Mouse (Mus musculus): ENCODE data around the gene Zfp574.

Gene Zfp574

DNA sequence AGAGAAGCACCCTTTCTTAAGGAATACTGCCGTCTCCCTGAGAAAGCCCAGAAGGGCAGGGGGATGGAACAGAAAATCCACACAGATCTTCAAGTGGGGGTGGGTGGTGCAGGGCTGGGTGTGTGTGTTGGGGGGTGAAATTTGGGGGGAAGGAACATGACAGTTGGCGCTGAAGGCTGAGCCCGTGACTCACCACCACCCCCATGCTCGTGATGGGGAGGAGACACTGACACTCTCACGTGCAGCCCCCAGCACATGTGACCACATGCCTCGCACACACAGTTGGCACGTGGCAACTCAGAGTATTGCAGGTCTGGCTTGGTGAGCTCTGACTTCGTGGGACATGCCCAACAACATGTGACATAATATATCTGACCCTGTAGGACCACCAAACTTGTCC lies 1.6 kb downstream of the Zfp574 start:
- DNase-seq (ENCODE audit: low spot score) = no peak

- no peak for DNase-seq (ENCODE audit: low spot score)
These were observed 3.9 kb downstream of the Zfp574 start for GRCm38 (mm10) chr7:25076296-25076662.

DNA sequence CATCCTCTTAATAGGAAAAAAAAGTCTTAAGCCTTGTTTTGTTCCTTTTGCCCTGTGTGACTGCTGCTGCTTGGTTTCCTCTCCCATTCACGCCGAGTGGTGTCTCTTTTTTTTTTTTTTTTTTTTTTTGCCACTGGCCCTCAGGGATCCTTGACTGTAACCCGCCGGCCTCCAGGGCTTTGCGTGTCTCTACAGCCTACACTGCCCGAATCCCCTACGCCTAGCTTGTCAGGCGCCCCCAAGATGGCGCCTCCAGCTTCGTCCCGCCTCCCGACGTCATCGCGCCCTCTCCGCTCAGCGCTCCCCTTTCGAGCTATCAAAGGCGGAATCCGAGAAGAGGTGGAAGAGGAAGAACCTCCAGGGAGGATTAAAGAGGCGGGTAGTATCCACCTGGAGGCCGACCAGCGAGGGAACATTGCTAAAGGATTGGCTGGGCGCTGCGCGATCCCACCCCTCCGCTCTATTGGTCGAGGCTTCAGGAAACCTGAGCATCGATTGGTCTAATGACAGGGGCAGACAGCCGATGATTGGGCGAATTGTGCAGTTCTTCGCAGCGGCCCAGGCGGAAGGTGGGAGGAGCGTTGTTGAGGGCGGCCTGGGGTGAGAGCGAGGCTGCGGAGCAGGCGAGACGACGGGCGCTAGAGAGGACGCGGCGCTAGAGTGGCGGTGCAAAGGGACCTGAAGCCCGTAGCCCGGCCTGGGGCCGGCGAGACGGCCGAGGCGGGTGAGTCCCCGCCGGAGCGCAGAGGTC lies 4.5 kb downstream of the Zfp574 start:
- DNase-seq (ENCODE audit: low spot score) = peak; percentile 99

DNA sequence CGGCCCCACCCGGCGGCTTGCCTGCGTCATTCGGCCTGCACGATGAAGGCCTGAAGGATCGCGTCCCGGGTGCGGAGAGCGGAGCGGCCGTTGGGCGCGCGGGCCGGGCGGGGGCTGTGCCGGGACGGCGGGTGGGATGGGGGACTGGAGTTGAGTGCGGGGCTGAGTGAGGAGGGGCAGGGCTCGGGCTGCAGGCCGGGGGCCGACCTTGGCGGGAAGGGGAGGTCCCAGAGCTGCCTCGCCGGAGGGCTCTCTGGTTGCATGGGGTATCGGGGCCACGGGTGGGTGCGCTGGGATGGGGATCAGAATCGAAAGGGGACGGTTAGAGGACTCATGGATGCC lies 5.0 kb downstream of the Zfp574 start:
- no peak for DNase-seq (ENCODE audit: low spot score)

GRCm38 (mm10) chr7:25079496-25080026 lies 7.2 kb downstream of the Zfp574 start:
- no peak for DNase-seq (ENCODE audit: low spot score)

DNA sequence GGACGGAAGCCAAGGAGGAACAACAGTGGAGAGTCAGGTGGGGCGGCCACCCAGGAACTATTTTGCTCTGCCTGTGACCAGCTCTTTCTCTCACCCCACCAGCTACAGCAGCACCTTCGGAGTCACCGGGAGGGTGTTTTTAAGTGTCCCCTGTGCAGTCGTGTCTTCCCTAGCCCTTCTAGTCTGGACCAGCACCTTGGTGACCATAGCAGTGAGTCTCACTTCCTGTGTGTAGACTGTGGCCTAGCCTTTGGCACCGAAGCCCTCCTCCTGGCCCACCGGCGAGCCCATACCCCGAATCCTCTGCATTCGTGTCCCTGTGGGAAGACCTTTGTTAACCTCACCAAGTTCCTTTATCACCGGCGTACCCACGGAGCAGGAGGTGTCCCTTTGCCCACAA lies 8.1 kb downstream of the Zfp574 start:
- no peak for DNase-seq (ENCODE audit: low spot score)

GRCm38 (mm10) chr7:25082510-25082909 lies 10.1 kb downstream of the Zfp574 start:
- peak; percentile 69 for DNase-seq (ENCODE audit: low spot score)

- no peak for DNase-seq (ENCODE audit: low spot score)
These were observed 12.3 kb downstream of the Zfp574 start for GRCm38 (mm10) chr7:25084621-25085020.

GRCm38 (mm10) chr7:25086656-25087055 lies 14.3 kb downstream of the Zfp574 start:
- no peak for DNase-seq (ENCODE audit: low spot score)

- DNase-seq (ENCODE audit: low spot score) = peak; percentile 10
These were observed 15.0 kb downstream of the Zfp574 start for GRCm38 (mm10) chr7:25087256-25087912.

DNA sequence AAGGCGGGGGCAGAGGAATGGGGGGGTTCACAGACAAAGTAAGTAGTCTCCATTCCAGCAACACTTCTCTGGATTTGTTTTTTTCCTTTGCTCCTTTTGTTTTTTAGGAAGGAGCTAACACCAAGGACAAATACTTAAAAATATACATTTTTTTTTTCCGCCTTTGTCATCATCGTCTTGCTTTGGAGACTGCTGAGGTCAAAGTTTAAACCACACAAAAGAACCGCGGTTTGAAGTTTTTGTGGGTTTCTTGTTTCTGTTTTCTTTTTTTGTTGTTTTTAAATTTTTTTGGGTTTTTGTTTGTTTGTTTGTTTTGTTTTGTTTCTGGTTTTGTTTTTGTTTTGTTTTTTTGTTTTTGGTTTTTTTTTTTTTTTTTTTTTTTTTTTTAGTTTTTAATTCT lies 15.6 kb downstream of the Zfp574 start:
- DNase-seq (ENCODE audit: low spot score) = peak; percentile 57

DNA sequence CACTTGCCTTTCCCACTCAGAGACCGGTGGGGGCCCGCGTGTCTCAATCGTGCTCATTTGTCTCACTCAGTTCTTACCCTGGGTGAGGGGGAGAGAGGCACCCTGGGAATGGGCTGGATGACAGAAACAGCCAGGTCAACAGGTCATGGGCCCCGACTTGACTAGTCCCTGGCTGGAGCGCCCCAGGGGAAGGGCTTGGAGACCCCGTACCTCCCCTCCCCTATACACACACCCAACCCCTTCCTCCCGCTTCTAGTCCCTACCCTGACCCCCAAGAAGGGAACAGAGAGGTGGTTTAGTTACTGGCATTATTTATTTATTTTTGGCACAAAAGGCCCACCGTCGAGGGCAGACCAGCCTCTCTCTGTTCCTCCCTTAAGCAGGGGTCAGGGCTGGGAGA lies 16.2 kb downstream of the Zfp574 start:
- DNase-seq (ENCODE audit: low spot score) = peak; percentile 15

DNA sequence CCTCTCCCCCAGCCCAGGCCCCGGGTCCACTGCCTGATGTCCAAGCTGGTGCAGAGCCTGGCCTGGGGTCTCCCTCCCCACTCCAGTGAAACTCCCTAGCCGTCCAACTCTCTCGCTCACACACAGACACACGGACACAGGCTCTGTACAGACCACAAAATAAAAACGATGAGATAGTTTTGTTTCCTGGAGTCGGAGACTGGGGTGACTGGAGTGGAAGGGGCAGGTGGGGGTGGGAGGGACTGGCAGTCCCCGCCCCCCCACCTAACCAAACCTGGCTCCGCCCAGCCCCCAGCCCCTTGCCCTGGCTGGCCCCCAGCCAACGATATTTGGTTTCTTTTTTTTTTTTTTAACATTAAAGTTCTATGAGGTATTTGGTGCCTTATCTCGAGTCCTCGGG lies 16.6 kb downstream of the Zfp574 start:
- DNase-seq (ENCODE audit: low spot score) = no peak

GRCm38 (mm10) chr7:25089875-25090274 lies 17.5 kb downstream of the Zfp574 start:
- no peak for DNase-seq (ENCODE audit: low spot score)

DNA sequence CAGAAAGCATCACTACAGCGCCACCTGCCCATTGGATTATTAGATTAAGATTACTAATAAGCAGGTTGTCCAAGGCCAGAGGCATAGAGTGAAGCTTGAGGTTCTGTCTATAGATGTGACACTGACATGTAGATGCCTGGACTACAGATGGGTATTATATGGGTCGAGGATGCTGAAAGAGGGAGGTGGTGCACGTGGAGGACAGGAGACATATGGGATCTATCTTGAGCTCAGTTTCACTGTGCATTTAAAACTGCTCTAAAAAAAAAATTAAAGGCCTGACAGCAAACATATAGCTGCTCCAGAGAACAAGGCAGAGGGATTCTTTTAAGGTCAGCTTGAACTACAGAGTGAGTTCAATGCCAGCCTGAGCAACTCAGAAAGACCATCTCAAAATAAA lies 25.8 kb downstream of the Zfp574 start:
- DNase-seq (ENCODE audit: low spot score) = no peak

GRCm38 (mm10) chr7:25099581-25099980 lies 27.2 kb downstream of the Zfp574 start:
- DNase-seq (ENCODE audit: low spot score) = no peak

DNA sequence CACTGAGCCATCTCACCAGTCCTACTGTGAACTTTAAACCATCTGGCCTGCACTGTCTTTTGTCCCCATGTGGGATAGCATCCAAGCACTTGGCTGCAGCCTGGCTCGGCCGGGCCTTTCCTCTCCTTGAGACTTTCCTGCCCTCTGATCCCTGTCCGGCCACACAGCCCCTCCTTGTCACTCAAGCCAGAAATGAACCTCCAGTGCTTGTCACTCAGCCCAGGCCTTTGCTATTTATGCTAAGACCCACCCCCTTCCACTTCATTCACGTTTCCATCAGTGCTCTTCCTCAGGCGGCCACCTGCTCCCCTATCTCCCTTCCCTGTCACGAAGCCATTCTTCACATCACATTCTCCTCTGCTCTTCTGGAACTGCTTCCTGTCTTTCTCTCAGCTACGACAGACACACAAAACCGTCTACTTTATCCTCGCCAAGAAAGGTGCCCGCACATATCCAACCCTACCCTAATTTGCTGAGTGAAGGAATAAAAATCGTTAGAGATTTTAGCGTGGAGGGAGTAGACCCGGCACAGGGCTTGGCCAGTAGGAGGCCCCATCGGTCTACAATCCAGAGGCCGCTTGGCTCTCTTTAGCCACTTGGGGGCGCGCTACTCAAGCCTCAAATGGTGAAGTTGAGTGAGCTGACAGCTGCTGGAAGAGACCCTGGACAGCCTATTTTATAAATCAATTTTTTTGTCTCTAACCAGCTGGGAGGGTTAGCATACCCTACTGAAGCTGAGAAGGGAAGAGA lies 33.2 kb downstream of the Zfp574 start:
- DNase-seq (ENCODE audit: low spot score) = peak; percentile 88

DNA sequence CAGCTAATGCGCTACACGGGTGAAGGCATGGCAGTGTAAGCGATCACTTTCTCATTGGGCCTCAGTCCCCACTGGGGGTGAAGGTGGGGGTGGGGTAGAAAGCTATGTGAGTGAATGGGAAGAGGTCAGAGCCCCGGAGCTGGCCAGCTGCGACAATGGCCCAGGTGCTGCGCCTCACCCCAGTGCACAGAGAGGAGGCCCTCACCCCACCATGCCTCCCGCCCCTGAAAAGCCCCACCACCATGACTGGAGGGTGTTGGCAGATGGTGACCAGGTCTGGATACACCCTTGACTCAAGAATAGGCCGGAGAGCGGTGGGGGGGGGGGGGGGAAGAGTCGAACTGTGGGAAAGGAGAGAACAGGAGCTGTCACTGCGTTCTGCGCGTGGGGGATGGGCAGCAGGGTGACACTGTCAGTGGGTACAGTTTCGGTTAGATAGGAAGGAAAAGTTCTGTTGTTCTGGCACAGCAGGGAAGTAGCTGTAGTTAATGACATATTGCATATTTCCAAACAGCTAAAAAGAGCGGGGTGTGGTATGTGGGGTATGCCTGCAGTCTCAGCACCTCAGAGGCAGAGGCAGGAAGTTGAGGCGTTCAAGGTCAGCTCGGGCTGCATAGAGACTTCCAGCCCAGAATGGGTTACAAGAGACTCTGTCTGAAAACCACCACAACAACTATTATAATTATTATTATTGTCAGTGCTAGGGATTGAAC lies 34.6 kb downstream of the Zfp574 start:
- no peak for DNase-seq (ENCODE audit: low spot score)

DNA sequence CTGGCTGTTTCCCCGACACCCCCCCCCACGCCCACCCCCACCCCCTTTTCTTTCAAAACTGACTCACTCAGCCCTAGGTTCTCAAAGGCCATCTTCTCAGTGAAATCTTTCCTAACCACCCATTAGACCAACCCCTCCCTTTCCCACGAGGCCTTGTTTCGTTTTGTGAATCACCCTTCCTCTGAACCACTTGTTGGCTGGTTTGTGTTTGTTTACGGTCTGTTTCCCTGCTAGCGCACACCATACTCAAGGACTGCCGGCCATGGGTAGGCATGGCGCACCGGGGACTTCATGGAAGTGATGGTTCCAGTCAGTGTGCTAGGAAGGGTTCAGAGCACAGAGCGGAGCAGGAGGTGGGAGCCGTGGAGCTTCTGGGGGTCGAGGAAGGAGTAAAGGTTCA lies 37.0 kb downstream of the Zfp574 start:
- no peak for DNase-seq (ENCODE audit: low spot score)

- DNase-seq (ENCODE audit: low spot score) = no peak
These were observed 38.0 kb downstream of the Zfp574 start for GRCm38 (mm10) chr7:25110336-25110735.

DNA sequence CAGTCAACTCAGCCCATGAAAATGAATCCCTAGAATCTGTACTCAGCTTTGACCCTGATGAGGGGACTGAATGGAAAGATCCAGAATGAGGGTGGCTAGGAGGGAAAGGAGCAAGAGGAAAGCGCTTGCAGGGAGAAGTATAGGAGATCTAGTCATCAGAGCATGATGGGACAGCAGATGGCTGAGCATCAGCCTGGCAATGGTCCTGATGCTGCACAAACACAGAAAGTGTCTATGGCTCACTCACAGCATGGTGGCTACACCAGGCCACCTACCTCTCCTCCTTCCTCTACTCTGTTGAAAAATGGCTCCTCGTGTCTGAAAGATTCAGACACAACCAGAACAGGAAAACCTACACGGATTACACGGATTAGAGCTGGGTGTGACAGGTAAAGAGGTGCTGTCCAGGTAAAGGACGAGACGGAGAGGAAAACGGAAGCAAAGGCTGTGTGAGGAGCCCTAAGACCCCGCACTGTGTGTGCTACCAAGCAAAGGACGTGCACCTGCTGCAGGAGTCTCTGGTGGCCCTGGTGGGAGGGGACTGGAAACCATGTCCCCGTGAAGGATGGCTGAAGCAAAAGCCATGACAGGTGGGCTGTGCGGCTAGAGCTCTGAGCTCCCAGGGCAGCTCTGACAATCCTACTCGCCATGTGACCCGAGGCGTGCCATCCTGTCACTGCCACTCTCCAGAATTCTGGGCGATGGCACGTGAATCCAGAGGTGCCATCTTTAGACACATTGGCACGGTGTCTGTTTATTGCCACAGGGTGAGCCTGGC lies 40.0 kb downstream of the Zfp574 start:
- no peak for DNase-seq (ENCODE audit: low spot score)

Measured in T-cell, adult 2 months (primary cell).